Mouse (Mus musculus) 3134 (cell line): Measurements from ENCODE around the gene Abhd2.

ENCODE experiments used
- DNase-seq: peaks from one replicate; pipeline ENCODE4 v3.0.0-alpha.2; 2011; ENCODE audit warnings: low spot score; ENCODE audit not compliant: insufficient read length; ENCODE audit errors: extremely low read depth

The Abhd2 gene

DNA sequence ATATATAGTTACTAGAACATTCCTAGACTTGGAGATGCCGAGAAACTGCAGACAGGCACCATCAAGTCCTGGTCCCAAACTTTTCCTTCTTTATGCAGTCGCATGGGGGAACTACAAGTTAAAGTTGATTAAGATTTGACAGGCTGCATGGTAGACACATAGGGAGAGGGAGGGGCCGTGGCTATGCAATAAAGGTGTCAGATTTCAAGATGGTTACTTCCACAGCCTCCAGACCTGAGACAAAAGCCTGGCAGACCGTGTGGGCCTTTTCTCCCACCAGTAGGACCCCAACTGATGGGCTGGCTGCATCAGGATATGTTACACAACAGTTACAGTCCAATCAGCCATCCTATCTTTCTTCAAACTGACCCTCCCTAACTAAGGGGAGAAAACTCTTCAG is 96.4 kb downstream of the Abhd2 start:
- no peak for DNase-seq

DNA sequence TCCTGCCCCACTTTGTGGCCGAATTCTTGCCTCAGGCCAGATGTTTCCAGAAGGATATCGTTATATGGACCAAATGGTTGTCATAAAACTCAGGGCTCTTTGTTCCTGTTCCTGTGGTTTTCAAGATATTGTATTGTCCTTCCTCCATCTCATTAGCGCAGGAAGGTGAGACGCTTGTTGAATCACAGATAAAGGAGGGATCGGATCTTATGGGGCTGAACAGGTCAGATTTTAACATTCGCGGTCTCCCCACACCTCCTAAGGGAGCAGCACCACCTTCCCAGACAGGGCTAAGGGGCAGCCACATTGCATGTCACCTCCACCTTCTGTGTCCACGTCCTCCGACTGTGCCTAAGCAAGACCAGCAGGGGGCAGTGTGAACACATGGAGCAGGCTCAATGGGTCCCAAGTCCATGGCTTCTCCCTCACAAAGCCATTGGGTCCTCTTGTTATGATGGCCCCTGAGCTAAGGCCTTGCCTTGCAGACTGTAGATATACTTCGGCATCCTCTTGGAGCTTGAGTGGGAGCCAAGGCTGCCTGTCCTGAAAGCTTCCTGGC is 98.4 kb downstream of the Abhd2 start:
- DNase-seq: peak; percentile 28

DNA sequence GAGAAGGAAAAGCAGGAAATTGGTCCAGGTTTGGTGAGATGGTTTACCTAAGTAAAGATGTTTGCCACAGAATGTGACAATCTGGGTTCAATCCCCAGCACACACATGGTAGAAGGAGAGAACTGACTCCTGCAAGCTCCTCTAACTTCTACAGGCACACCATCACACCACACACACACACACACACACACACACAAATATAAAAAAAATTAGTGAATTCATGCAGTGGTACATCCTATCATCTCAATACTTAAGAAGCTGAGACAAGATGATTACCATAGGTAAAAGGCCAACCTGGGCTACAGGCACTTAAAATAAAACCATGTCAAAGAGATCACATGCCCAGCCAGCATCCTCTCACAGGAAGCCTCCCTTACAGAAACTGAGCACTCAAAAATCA is 101.0 kb downstream of the Abhd2 start:
- DNase-seq: no peak

DNA sequence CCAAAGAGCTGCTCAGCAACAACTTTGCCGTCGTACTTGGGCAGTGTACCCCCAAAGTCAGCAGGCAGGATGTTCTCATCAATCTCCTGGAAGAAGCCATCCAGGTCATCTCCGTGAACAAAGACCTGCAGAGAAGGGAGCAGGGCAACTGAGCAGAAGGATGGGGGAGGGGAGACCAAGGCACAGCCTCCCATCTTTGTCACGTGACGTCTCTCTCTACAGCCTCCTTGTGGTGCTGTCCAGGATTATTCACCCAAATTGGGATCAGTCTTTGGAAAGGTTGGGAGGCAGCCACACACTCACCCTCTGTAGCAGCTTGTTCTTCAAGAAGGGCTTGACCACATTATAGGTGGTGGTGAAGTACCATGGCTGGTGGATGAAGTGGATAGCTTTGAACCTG is 102.6 kb downstream of the Abhd2 start:
- no peak for DNase-seq

DNA sequence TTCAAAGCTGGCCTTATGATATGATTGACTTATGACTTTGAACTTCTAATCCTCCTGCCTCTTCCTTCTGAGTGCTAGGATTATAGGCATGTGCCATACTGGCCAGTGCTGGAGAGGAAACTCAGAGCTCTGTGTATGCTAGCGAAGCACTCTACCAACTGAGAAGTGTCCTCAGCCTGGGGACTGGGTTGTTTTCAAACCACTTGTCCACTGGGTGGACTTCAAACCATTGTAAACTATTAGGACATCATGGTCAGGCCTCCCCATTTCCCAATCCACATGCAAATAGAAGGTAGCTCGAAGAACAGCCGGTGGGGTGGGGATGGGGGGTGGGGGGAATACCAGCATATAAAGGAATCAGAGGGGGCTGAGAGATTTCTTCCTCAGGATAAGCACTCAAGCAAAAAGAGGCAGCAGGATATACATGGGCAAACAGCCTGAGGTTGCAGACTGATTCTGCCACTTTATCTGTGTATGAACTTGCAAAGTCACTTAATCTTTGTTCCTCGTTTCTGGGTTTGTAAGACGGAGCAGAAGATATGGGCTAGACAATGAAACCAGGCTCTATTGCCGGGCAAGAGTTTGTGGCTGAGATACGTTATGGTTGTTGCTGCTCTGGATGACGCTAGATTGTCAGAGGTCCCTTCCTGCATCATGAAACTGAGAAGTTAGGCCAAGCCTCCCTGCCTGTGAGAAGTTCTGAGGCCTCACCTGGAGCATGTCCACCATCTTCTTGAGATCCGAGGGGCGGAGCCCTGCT is 103.7 kb downstream of the Abhd2 start:
- DNase-seq: no peak

DNA sequence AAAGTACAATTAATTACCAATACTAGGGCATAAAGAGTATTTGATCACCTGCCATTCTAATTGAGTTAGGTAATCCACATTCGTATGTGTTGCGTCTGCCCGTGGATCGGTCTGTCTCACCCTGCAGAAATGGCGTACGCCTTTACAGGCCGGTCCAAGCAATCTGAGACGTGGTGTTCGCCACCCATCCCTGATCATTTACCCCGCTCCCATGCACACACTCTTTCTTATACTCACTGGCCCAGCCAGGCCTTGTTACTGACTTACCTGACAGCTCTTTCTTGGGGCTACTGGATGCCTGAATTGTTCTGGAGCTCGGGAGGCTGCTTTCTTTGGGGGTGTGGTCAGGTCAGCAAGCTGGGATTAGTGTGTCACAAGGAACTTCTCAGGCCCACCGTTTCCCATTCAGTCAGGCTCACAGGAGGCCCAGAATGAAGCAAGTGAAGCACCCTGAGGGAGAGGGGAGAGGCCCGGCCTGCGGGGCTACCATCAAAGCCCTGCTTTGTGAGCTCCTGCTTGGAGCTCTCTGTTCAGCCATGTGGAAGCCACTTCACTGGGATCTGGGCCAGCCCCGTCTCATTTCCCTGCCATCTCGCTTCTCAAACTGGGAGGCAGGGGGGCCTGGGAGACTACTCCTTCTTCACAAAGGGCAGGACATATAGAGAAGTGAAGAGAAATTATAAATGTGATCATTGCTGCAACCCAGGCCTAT is 113.6 kb downstream of the Abhd2 start, which contains the start of gene Rlbp1:
TSS of gene Rlbp1 (minus strand) at position 627 of the 712 bp plus-strand sequence.
- DNase-seq: peak; percentile 28

DNA sequence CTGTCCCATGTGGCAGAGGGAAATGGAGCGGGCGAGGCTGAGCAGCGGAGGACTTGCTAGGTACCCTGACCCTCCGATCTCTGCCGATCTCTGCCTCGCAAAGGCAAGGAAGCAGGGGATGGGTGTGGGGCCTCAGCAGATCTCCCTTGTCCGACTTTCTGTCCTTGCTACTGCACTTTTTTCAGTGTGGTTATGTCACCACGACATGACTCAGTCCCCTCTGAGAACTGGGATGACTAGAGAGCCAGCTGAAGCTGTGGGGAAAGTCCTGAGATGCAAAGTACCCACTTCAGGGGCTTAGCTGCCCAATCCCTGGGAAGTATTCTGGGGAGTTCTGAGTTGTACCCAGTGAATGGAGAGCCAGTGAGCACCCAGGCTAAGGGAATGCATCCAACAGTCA is 114.1 kb downstream of the Abhd2 start:
- no peak for DNase-seq

DNA sequence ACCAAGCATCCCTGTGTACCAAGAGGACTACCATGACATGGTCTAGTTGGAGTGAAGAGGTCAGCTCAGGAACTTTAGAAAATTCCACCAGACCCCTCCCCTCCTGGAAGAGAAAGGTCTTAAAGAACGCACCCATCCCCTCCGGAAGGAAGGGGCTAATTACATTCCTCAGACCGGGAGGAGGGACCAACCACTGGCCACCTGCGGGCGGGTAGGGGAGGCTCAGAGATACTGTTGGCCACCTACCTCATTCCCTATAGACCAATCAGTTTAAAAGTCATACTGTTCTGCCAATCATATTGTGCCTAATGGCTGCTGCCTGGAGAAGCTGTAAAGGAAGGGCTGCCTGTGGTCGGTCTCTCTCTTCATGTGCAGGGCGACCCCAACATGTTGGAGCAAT is 115.0 kb downstream of the Abhd2 start:
- DNase-seq: no peak

DNA sequence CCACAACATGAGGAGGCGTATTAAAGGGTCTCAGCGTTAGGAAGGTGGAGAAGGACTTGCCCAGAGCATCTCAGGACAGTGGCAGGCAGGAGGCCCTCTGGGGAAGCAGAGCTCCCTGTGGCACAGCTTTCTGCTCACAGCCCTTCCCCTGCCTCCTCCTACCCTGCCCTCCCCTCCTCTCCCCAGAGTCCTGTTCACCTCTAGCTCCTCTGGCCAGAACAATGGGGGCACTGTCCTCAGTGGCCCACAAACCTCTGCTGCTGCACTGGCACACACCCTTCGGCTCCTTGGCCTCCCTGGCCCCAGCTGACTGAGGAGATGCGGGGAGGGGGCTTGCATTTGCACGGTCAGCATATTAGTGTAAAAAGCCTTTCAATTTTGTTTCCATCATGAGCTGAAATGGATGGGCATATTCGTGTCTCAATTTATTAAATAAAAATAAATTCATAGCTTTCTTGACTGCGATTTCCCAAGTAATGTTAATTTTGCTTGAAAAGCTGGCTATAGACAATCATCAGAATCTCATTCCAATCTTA is 115.7 kb downstream of the Abhd2 start:
- DNase-seq: no peak

DNA sequence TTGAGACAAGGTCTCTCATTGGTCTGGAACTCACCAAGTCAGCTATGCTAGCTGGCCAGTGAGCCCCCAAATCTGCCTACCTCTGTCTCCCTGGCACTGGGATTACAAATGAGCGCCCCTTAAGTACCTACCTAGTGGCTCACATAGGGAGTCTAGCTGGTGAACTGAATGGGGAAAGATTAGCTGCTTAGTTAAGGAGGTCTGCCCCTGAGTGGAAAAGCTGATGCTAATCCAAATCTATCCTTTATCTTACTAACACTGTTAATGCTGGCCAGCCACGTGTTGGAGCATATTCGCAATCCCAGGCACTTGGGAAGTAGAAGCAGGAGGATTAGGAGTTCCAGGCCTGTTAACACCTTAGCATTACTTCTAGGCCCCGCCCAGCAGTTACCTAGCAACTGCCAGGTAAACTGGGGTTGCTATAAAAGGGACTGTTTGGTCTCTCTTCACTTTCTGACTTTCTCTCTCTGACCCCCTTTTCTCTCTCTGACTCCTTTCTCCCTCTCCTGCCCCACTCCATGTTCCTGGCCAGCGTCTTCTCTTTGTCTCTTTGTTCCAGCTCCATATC is 117.2 kb downstream of the Abhd2 start:
- no peak for DNase-seq

DNA sequence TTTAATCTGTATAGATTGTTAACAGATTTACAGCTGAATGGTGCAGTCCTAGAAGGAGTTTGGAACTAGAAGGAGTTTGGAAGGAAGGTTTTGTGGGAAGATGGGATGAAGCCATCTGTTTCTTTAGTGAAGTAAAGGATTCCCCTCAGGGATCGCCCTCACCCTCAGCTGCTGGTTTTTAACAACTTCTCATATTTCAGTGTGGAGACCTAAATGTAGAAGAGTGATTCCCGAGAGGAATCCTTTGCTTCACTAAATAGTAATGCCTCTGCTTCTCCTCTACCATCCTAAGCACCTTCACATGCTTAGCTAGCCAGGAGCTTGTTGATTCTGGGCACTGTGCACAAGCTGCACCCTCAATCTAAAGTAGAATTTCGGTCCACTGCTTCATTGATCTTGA is 118.5 kb downstream of the Abhd2 start:
- no peak for DNase-seq

DNA sequence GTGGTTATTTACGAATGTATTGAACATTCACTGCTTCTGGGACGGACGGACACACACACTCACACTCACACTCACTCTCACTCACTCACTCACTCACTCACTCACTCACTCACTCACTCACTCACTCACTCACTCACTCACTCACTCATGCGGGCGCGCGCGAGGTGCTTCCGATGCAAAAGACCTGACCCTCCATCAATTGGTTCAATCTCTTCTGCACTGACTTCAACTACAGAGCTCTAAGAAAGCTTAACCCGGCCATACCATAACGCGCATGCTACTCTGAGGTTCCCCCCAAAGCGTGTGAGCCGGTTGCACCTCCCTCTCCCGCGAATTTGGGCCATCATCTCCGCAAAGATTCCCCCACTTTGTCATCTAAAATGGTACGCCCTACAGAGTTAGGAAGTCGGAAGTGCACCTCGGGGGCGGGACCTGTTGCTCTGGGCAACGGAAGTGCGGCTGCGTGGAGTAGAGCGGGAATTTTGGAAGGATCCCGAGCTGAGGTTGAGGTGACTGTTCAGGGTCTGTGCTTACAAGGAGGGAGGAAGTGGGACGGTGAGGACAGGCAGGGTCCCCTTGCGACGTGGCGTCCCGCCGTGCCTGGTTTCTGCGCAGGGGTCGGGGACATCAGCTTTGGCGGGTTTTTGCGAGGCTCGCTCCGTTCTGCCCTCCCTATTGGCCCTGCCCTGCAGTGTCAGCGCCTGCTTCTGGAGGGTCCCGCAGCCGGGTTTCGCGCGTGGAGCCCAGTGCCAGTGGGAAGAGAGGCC is 119.1 kb downstream of the Abhd2 start, which contains the start of gene Fanci:
TSS of gene Fanci (plus strand) at position 47 of the 767 bp plus-strand sequence.
- peak; percentile 95 for DNase-seq

DNA sequence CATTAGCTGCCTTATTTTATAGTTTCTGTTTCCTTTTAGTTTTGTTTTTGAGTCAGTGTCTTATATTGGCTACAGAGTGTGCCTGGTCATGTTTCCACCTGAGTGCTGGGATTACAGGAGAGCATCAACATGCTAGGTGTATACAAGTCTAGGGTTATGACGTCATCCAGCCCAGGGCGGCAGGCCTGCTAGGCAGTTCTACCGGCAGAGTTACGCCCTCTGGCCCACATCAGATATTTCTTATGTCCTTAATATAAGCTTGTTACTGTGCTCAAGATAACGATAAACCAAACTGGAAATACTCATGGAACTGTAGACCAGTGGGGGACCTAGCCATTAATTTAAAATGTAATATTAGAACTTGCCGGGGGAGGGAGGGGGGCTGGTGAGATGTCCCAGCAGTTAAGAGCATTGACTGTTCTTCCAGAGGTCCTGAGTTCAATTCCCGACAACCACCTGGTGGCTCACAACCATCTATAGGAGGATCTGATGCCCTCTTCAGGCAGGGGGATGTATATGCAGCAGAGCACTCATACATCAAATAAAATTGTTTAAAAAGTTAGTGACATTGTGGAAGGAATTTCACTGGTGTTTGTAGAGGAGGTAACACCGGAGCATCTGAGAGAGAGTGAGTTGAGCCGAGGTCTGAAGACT is 120.0 kb downstream of the Abhd2 start:
- DNase-seq: peak; percentile 48

DNA sequence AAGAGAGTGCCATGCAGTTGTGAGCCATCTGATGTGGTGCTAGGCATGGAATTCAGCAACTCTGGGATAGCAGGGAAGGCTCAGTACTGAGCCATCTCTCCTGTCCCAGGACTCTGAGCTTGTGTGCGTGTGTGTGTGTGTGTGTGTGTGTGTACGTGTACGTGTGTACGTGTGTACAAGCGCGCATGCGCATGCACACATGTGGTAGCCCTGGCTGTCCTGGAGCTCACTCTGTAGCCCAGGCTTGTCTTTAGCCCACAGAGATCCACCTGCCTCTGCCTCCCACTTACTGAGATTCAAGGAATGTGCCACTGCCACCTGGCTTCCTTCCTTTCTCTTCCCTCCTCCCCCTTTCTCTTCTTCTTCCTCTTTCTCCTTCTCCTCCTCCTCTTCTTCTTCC is 120.9 kb downstream of the Abhd2 start:
- no peak for DNase-seq

DNA sequence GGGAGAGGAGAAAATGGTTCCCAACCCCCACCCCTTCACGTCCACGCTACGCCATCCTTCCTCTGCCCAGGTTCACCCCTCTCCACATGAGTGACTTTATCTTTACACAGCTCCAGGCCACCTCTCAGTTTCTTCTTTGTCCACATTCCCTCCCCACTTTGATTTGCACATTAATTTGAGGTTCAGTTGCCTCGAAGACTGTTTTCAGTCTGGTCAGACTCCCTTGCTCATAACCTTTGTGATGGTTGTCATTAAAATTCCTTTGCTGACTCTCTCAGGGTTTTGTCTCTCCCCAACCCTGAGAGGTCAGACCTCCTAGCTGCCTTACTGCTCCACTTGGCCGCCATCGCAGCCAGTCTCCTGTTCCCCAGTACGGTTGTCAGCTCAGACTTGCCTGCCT is 121.7 kb downstream of the Abhd2 start:
- DNase-seq: no peak

DNA sequence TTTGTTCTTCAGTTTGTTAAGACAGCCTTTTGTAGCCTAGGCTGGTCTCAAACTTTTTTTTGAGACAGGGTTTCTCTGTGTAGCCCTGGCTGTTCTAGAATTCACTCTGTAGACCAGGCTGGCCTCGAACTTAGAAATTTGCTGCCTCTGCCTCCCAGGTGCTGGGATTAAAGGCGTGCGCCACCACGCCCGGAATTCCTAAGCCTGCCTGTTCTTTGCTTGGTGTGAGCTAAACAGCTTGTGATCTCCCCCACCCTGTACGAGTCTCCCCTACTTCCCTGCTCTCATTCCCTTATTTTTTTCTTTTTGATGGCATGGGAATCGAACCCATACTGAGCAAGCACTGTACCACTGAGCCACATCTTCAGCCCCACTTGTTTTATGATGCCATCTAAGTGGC is 122.2 kb downstream of the Abhd2 start:
- no peak for DNase-seq

DNA sequence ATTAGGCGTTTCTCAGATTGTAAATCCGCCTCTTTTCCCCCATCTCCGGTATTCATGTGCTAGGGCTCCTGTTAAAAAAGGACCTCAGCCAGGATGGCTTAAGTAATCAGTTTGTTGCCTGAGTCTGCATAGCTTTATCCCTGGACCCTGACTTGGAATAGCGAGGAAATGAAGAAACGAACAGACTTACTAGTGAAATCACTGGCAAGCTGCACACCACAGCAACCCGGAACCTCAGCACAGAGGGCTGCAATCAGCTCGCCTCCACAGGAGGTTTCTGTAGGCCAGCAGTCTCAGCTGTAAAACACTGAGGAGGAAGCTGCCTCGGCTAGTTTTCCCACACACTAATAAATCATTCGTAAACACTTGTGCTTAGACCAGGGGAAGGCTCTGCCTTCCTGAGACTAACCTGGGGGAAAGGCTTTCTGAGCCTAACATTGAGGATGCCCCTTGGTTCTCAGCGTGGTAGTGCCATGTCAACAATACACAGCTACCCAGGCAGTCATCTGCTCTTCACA is 124.5 kb downstream of the Abhd2 start:
- no peak for DNase-seq

DNA sequence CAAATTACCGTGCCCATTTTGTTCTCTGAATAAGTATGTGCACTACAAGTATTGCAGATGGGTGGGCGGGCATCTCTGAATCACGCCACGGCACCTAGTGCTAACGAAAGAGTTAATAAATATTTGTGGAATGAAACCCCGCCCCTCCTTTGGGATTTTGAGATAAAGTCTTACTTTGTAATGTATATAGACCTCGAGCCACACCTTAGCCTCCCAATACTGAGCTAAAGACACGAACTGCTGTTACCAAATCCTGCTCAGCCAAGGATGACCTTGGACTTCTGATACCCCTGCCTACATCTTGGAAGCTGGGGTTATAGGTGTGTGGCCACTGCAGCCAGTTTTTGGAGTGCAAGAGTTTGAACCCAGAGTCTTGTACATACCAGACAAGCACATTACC is 125.4 kb downstream of the Abhd2 start:
- DNase-seq: no peak

DNA sequence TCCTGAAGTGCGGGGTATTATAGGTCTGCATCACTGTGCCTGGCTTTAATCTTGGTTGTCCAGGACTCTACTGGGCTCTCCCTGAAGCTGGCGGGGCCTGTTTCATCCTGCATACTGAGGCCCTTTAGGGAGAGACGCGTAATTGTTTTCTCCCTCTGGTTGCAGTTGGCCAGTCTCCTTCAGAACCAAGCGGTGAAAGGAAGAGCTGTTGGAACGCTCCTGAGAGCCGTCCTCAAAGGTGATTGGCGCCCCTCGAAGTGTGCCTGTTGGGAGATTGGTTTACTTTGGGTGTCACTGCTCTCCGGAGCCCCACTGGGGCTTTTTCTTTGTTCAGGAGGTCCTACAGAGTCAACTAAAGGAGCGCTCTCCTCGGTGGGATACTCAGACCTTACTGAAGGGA is 126.0 kb downstream of the Abhd2 start:
- DNase-seq: no peak

DNA sequence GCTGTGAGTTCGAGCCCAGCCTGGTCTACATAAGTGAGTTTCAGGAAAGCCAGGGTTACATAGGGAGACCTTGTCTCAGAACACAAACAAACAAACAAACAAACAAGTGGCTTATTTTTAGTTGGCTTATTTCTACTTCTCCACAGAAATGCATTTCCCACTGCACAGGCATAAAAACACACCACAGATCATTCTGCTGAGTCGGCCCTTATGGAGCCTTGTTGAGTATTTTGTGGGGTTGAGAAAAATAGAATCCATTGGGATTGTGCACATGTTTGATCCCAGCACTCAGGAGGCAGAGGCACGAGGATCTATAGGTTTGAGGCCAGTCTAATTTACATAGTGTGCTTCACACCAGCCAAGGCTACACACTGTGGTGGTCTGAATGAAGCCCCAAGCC is 127.3 kb downstream of the Abhd2 start:
- DNase-seq: no peak
